Mouse (Mus musculus) liver, adult 2 months (tissue): ENCODE measurements at regions not wholly inside any gene's neighbourhood (a gene's known extent, or its start where the extent isn't known, plus 50 kb on each side); places are given as distances from the start of the nearest gene placed in this dataset.
A peak's percentile ranks its signal among the peaks of the same experiment; 100 is the strongest.

Experiments
- DNase-seq: peaks from one replicate; pipeline ENCODE4 v3.0.0-alpha.2; 2011; ENCODE audit warnings: low read depth, low spot score; ENCODE audit errors: extremely low read depth
- H3K27ac ChIP-seq: fragments of 200-500 bp; replicated peaks from 2 replicates; pipeline ENCODE4 v1.5.1; 2012; ENCODE audit warnings: low read depth, mild to moderate bottlenecking, control low read depth, inconsistent platforms, low read length; ENCODE audit not compliant: insufficient read depth
- H3K27me3 ChIP-seq: fragments of 200-500 bp; 2 replicates; pipeline ENCODE4 v1.6.1; 2012; ENCODE audit warnings: mild to moderate bottlenecking, moderate library complexity, low read length, inconsistent platforms; ENCODE audit not compliant: control insufficient read depth, insufficient read depth
- H3K36me3 ChIP-seq: fragments of 200-500 bp; 2 replicates; pipeline ENCODE4 v1.6.1; 2012; ENCODE audit warnings: low read length, inconsistent platforms; ENCODE audit not compliant: control insufficient read depth, insufficient read depth
- H3K4me1 ChIP-seq: fragments of 200-500 bp; 2 replicates; pipeline ENCODE4 v1.6.1; 2011; ENCODE audit warnings: low read length; ENCODE audit not compliant: control insufficient read depth, insufficient read depth
- H3K4me3 ChIP-seq: fragments of 200-500 bp; 2 replicates; pipeline ENCODE4 v1.5.1; 2011; ENCODE audit warnings: low read depth, mild to moderate bottlenecking, control low read depth, low read length, moderate library complexity; ENCODE audit not compliant: insufficient read depth
- H3K79me2 ChIP-seq: fragments of 200-500 bp; 2 replicates; pipeline ENCODE4 v1.6.1; 2012; ENCODE audit warnings: inconsistent platforms, mild to moderate bottlenecking, low read length, moderate library complexity; ENCODE audit not compliant: control insufficient read depth, insufficient read depth
- H3K9ac ChIP-seq: fragments of 200-500 bp; 2 replicates; pipeline ENCODE4 v1.6.1; 2012; ENCODE audit warnings: low read depth, mild to moderate bottlenecking, control low read depth, inconsistent platforms, low read length
- CTCF ChIP-seq: fragments of 200-500 bp; IDR thresholded peaks from 2 replicates; pipeline ENCODE4 v1.5.1; 2011; ENCODE audit warnings: low read depth, low read length, control low read depth
- POLR2A ChIP-seq: fragments of 200-500 bp; IDR thresholded peaks from 2 replicates; pipeline ENCODE4 v1.6.1; 2011; ENCODE audit warnings: low read length, control low read depth; ENCODE audit not compliant: insufficient read depth; ENCODE audit errors: extremely low read depth
- WGBS: fragments of 180-500 bp; shearing (Covaris S2); methylation state at CpG from one replicate; pipeline ENCODE4 v1.1.7; 2018; 5-methylcytosine and 5-hydroxymethylcytosine counted together

- Histone ChIP-seq H3K36me3 (no peaks in the 10 kb centered on the region), H3K27me3 (no peaks in the 10 kb centered on the region), H3K4me3 (no peak overlapping the region), H3K27ac (no peak overlapping the region), H3K79me2 (no peaks in the 10 kb centered on the region), H3K9ac (no peak overlapping the region), H3K4me1 (no peaks in the 10 kb centered on the region)
- no peak for TF ChIP-seq CTCF
- TF ChIP-seq POLR2A, result no peak
- peak; percentile 15 for DNase-seq
Observed at GRCm38 (mm10) chr5:12024705-12025383, 107.0 kb downstream of the 4933402N22Rik start.

- 14% methylated on average over 5 of the region's 5 CpGs for WGBS
- peak; percentile 24; the same call in 1 of the 2 replicates for TF ChIP-seq CTCF
- TF ChIP-seq POLR2A, result no peak
- Histone ChIP-seq H3K79me2 (no peaks in the 10 kb centered on the region), H3K4me1 (no peaks in the 10 kb centered on the region), H3K27ac (no peak overlapping the region), H3K27me3 (no peaks in the 10 kb centered on the region), H3K36me3 (no peaks in the 10 kb centered on the region), H3K4me3 (no peak overlapping the region), H3K9ac (no peak overlapping the region)
- peak; percentile 44 for DNase-seq
Observed at GRCm38 (mm10) chr5:12030002-12030401, 112.2 kb downstream of the 4933402N22Rik start.

- H3K79me2 ChIP-seq, result no peaks in the 10 kb centered on the region
- no peaks in the 10 kb centered on the region for H3K4me1 ChIP-seq
- no peak for DNase-seq
- H3K27me3 ChIP-seq, result no peaks in the 10 kb centered on the region
- 79% methylated on average over 1 of the region's 1 CpGs for WGBS
- H3K9ac ChIP-seq, result no peak overlapping the region
- no peak overlapping the region for H3K4me3 ChIP-seq
- no peak for TF ChIP-seq CTCF
- no peak for TF ChIP-seq POLR2A
- H3K36me3 ChIP-seq, result no peaks in the 10 kb centered on the region
- H3K27ac ChIP-seq, result no peak overlapping the region
Observed at GRCm38 (mm10) chr5:12049806-12050205, 132.0 kb downstream of the 4933402N22Rik start.

GRCm38 (mm10) chr5:12080191-12080590 is 162.3 kb downstream of the 4933402N22Rik start:
- no peaks in the 10 kb centered on the region for H3K79me2 ChIP-seq
- no peaks in the 10 kb centered on the region for H3K27me3 ChIP-seq
- H3K4me3 ChIP-seq, result no peak overlapping the region
- TF ChIP-seq POLR2A (no peak), CTCF (no peak)
- no peak overlapping the region for H3K9ac ChIP-seq
- no peaks in the 10 kb centered on the region for H3K4me1 ChIP-seq
- no peak for DNase-seq
- no peak overlapping the region for H3K27ac ChIP-seq
- 54% methylated on average over 1 of the region's 1 CpGs for WGBS
- H3K36me3 ChIP-seq, result no peaks in the 10 kb centered on the region

- Histone ChIP-seq H3K4me3 (no peak overlapping the region), H3K27ac (no peak overlapping the region), H3K79me2 (no peaks in the 10 kb centered on the region), H3K4me1 (no peaks in the 10 kb centered on the region), H3K36me3 (no peaks in the 10 kb centered on the region), H3K27me3 (no peaks in the 10 kb centered on the region), H3K9ac (no peak overlapping the region)
- TF ChIP-seq POLR2A (no peak), CTCF (no peak)
- WGBS, result 76% methylated on average over 1 of the region's 1 CpGs
- DNase-seq, result no peak
Observed at GRCm38 (mm10) chr5:12093680-12094079, 175.8 kb downstream of the 4933402N22Rik start.

- H3K9ac ChIP-seq, result no peak overlapping the region
- H3K79me2 ChIP-seq, result no peaks in the 10 kb centered on the region
- no peak for DNase-seq
- no peaks in the 10 kb centered on the region for H3K4me1 ChIP-seq
- 67% methylated on average over 5 of the region's 5 CpGs for WGBS
- H3K36me3 ChIP-seq, result no peaks in the 10 kb centered on the region
- no peak overlapping the region for H3K27ac ChIP-seq
- TF ChIP-seq CTCF, result no peak
- TF ChIP-seq POLR2A, result no peak
- H3K27me3 ChIP-seq, result no peaks in the 10 kb centered on the region
- no peak overlapping the region for H3K4me3 ChIP-seq
Observed at GRCm38 (mm10) chr5:12116587-12117354, 198.9 kb downstream of the 4933402N22Rik start.
